Mouse (Mus musculus) right cerebral cortex, adult 18-20 months (tissue): ENCODE data around the gene Fzr1.

Experiments used
- DNase-seq: peaks from one replicate; pipeline ENCODE4 v3.0.0; 2022; ENCODE audit warnings: mixed read lengths

Gene Fzr1

GRCm38 (mm10) chr10:81401521-81402226, 23.4 kb upstream of the Fzr1 start:
- peak; percentile 67 for DNase-seq

- DNase-seq = no peak
Measured at GRCm38 (mm10) chr10:81401205-81401520, 22.8 kb upstream of the Fzr1 start.

GRCm38 (mm10) chr10:81400371-81401204, 22.3 kb upstream of the Fzr1 start:
- no peak for DNase-seq

- DNase-seq = no peak
Measured at GRCm38 (mm10) chr10:81399798-81400308, 21.5 kb upstream of the Fzr1 start.

- no peak for DNase-seq
Measured at GRCm38 (mm10) chr10:81399296-81399695, 21.0 kb upstream of the Fzr1 start.

GRCm38 (mm10) chr10:81396749-81397148, 18.4 kb upstream of the Fzr1 start:
- no peak for DNase-seq

GRCm38 (mm10) chr10:81395865-81396264, 17.5 kb upstream of the Fzr1 start:
- no peak for DNase-seq

- DNase-seq = no peak
Measured at GRCm38 (mm10) chr10:81395127-81395526, 16.8 kb upstream of the Fzr1 start.

GRCm38 (mm10) chr10:81393456-81394063, 15.2 kb upstream of the Fzr1 start:
- no peak for DNase-seq

GRCm38 (mm10) chr10:81392781-81393185, 14.5 kb upstream of the Fzr1 start, which contains the start of gene Smim24:
TSS of gene Smim24 (plus strand) at chr10:81393051.
- no peak for DNase-seq

- DNase-seq = no peak
Measured at GRCm38 (mm10) chr10:81392270-81392669, 14.0 kb upstream of the Fzr1 start.

- DNase-seq = no peak
Measured at GRCm38 (mm10) chr10:81390678-81390965, 12.3 kb upstream of the Fzr1 start.

- DNase-seq = no peak
Measured at GRCm38 (mm10) chr10:81389801-81390677, 11.7 kb upstream of the Fzr1 start.

- no peak for DNase-seq
Measured at GRCm38 (mm10) chr10:81389373-81389772, 11.1 kb upstream of the Fzr1 start.

GRCm38 (mm10) chr10:81388505-81389055, 10.3 kb upstream of the Fzr1 start, which contains the start of gene Gm48552:
TSS of gene Gm48552 (plus strand) at chr10:81389005.
- DNase-seq = no peak

- no peak for DNase-seq
Measured at GRCm38 (mm10) chr10:81387716-81388115, 9.4 kb upstream of the Fzr1 start.

- no peak for DNase-seq
Measured at GRCm38 (mm10) chr10:81385603-81386306, 7.4 kb upstream of the Fzr1 start.

- DNase-seq = no peak
Measured at GRCm38 (mm10) chr10:81384605-81384982, 6.3 kb upstream of the Fzr1 start.

- DNase-seq = peak; percentile 98
Measured at GRCm38 (mm10) chr10:81383802-81384604, 5.7 kb upstream of the Fzr1 start, which contains the start of the genes Dohh and Gm48551. TSS of gene Dohh (plus strand) at chr10:81384428. TSS of gene Gm48551 (plus strand) at chr10:81384466.

GRCm38 (mm10) chr10:81382039-81382438, 3.7 kb upstream of the Fzr1 start:
- no peak for DNase-seq
